ENCODE assay signal across 7 mouse cellular contexts in the genomic region with DNA sequence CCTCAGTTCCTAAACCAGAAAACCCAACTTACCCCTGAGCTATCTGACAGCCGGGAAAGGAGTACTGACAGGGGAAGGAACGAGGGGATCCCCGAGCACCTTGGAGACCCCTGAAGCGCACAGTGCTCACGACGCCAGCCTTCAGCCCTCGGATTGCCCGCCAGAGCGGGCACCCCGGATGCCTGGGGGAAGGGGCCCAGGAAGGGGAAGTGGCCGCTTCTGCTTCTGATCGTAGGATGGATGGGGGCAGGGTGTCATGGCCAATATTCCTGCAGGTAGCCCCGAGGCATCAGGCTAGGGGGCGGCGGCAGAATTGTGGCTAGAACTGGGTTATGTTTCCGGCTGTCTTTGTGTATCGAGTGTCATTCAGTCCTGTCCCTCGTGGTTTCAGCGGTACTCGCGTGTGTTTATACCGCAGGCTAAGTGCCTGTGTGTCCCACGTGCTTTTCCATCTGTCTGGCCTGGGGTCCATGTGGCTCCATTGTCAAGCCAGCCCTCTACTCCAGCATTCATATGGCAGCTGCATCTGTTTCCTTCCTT. TPM values are rescaled to one million over a fixed set of nuclear protein-coding genes. Genes with fewer than 3 reads are reported as not detected.
DNase-seq lines count a peak whose midpoint lies in the region; ATAC-seq and TF ChIP-seq lines count a peak whose summit lies in the region.

No protein-coding gene starts in this region.

- no peak for TF ChIP-seq EP300 in liver, postnatal 0 days (IDR thresholded peaks at IDR 0.05; ENCODE audit: low read depth)

- H3K27me3 ChIP-seq in hindbrain, embryonic 12.5 days, result no peaks in the 10 kb centered on the region
- H3K27me3 ChIP-seq in liver, postnatal 0 days (ENCODE audit: insufficient read depth, low read length), result no peaks in the 10 kb centered on the region
- no peaks in the 10 kb centered on the region for H3K27me3 ChIP-seq in neural tube, embryonic 13.5 days

- peak overlapping the region; percentile 67 for H3K4me2 ChIP-seq in hindbrain, embryonic 12.5 days (replicated peaks)
- H3K4me2 ChIP-seq in liver, postnatal 0 days (ENCODE audit: low read depth, low read length), result peak overlapping the region; percentile 86
- peak overlapping the region; percentile 83 for H3K4me2 ChIP-seq in neural tube, embryonic 13.5 days

- ATAC-seq in hindbrain, embryonic 12.5 days (ENCODE audit: low FRiP score), result peak; percentile 74
- ATAC-seq in liver, postnatal 0 days, result peak; percentile 65
- ATAC-seq in neural tube, embryonic 13.5 days (ENCODE audit: low read depth), result peak; percentile 76

- no peak for TF ChIP-seq CTCF in liver, postnatal 0 days (IDR thresholded peaks at IDR 0.05; ENCODE audit: low read depth)

- peak; percentile 56 for DNase-seq in 3T3-L1 (ENCODE audit: low read depth, low spot score)
- DNase-seq in 416B (ENCODE audit: low read depth), result peak; percentile 56
- peak; percentile 49 for DNase-seq in embryo, embryonic 11 days
- DNase-seq in liver, postnatal 0 days, result peak; percentile 60
- DNase-seq in urinary bladder, postnatal 36 days (ENCODE audit: low spot score in 2 of 2), result no peak

- peaks cover 57% of the 10 kb centered on the region for H3K36me3 ChIP-seq in hindbrain, embryonic 12.5 days
- peaks cover 55% of the 10 kb centered on the region for H3K36me3 ChIP-seq in liver, postnatal 0 days (replicated peaks; ENCODE audit: insufficient read depth, low read length)
- H3K36me3 ChIP-seq in neural tube, embryonic 13.5 days, result peaks cover 73% of the 10 kb centered on the region

- H3K9me3 ChIP-seq in hindbrain, embryonic 12.5 days (replicated peaks), result no peaks in the 10 kb centered on the region
- H3K9me3 ChIP-seq in liver, postnatal 0 days (ENCODE audit: low read length), result no peaks in the 10 kb centered on the region
- no peaks in the 10 kb centered on the region for H3K9me3 ChIP-seq in neural tube, embryonic 13.5 days

- H3K9ac ChIP-seq in hindbrain, embryonic 12.5 days, result peak overlapping the region; percentile 62
- H3K9ac ChIP-seq in liver, postnatal 0 days (replicated peaks), result peak overlapping the region; percentile 80
- H3K9ac ChIP-seq in neural tube, embryonic 13.5 days, result peak overlapping the region; percentile 87

- peak overlapping the region; percentile 45 for H3K27ac ChIP-seq in hindbrain, embryonic 12.5 days
- H3K27ac ChIP-seq in liver, postnatal 0 days (ENCODE audit: low read depth), result peak overlapping the region; percentile 44
- peak overlapping the region; percentile 80 for H3K27ac ChIP-seq in neural tube, embryonic 13.5 days (replicated peaks)

- peak overlapping the region; percentile 44 for H3K4me3 ChIP-seq in hindbrain, embryonic 12.5 days
- peak overlapping the region; percentile 63 for H3K4me3 ChIP-seq in liver, postnatal 0 days (ENCODE audit: low read depth, low read length)
- H3K4me3 ChIP-seq in neural tube, embryonic 13.5 days, result peak overlapping the region; percentile 62

- peaks cover 13% of the 10 kb centered on the region for H3K4me1 ChIP-seq in hindbrain, embryonic 12.5 days
- peaks cover 10% of the 10 kb centered on the region for H3K4me1 ChIP-seq in liver, postnatal 0 days (ENCODE audit: insufficient read depth)
- peaks cover 19% of the 10 kb centered on the region for H3K4me1 ChIP-seq in neural tube, embryonic 13.5 days (replicated peaks)

- WGBS in hindbrain, embryonic 12.5 days, result 1% methylated on average over 23 of the region's 23 CpGs
- WGBS in liver, postnatal 0 days (ENCODE audit: insufficient replicate concordance), result under 1% methylated on average over 23 of the region's 23 CpGs
- under 1% methylated on average over 23 of the region's 23 CpGs for WGBS in neural tube, embryonic 13.5 days

RNA-seq across cellular contexts. Expression of a gene that starts 0.5 kb away (rescaled TPM):
- polyA plus RNA-seq in hindbrain, embryonic 12.5 days (2016; fragmentation: Nextera tagmentation; extraction: Ambion mirVana), result 17.9 and 23.3 TPM in 2 replicates
- 6.2 and 7.4 TPM in 2 replicates for polyA plus RNA-seq in liver, postnatal 0 days (2015; fragmentation: Nextera tagmentation; extraction: Ambion mirVana)
- 24.8 and 27.6 TPM in 2 replicates for polyA plus RNA-seq in neural tube, embryonic 13.5 days (2015; fragmentation: Nextera tagmentation; extraction: Ambion mirVana)

RNA-seq across cellular contexts. Expression of a gene that starts 13.3 kb away (rescaled TPM):
- 0.57 and 0.70 TPM in 2 replicates for polyA plus RNA-seq in hindbrain, embryonic 12.5 days (2016; fragmentation: Nextera tagmentation; extraction: Ambion mirVana)
- polyA plus RNA-seq in liver, postnatal 0 days (2015; fragmentation: Nextera tagmentation; extraction: Ambion mirVana), result 0.04 and 0.05 TPM in 2 replicates
- polyA plus RNA-seq in neural tube, embryonic 13.5 days (2015; fragmentation: Nextera tagmentation; extraction: Ambion mirVana), result 0.68 and 0.70 TPM in 2 replicates

RNA-seq across cellular contexts. Expression of a gene that starts 18.0 kb away (rescaled TPM):
- polyA plus RNA-seq in hindbrain, embryonic 12.5 days (2016; fragmentation: Nextera tagmentation; extraction: Ambion mirVana), result 42.7 and 42.8 TPM in 2 replicates
- 3.6 and 4.6 TPM in 2 replicates for polyA plus RNA-seq in liver, postnatal 0 days (2015; fragmentation: Nextera tagmentation; extraction: Ambion mirVana)
- polyA plus RNA-seq in neural tube, embryonic 13.5 days (2015; fragmentation: Nextera tagmentation; extraction: Ambion mirVana), result 39.6 and 45.7 TPM in 2 replicates

RNA-seq across cellular contexts. Expression of a gene that starts 18.0 kb away (rescaled TPM):
- 55.7 and 55.9 TPM in 2 replicates for polyA plus RNA-seq in hindbrain, embryonic 12.5 days (2016; fragmentation: Nextera tagmentation; extraction: Ambion mirVana)
- polyA plus RNA-seq in liver, postnatal 0 days (2015; fragmentation: Nextera tagmentation; extraction: Ambion mirVana), result 12.9 and 13.8 TPM in 2 replicates
- 43.7 and 45.4 TPM in 2 replicates for polyA plus RNA-seq in neural tube, embryonic 13.5 days (2015; fragmentation: Nextera tagmentation; extraction: Ambion mirVana)

RNA-seq across cellular contexts. Expression of a gene that starts 23.4 kb away (rescaled TPM):
- polyA plus RNA-seq in hindbrain, embryonic 12.5 days (2016; fragmentation: Nextera tagmentation; extraction: Ambion mirVana), result 36.4 and 39.0 TPM in 2 replicates
- 2.3 and 2.7 TPM in 2 replicates for polyA plus RNA-seq in liver, postnatal 0 days (2015; fragmentation: Nextera tagmentation; extraction: Ambion mirVana)
- polyA plus RNA-seq in neural tube, embryonic 13.5 days (2015; fragmentation: Nextera tagmentation; extraction: Ambion mirVana), result 50.9 and 58.8 TPM in 2 replicates

Comparison
In these comparisons a context has a peak if more than half of its experiments do, and no peak if none do; other contexts are left out.
1. DNase-seq: peak in 3T3-L1 (single experiment), 416B (single experiment), embryo, embryonic 11 days (single experiment) and liver, postnatal 0 days (single experiment); none in urinary bladder, postnatal 36 days (0 of 2).
2. Peak in every context shown above with its lines, with median percentiles within 50 percentile points of each other: ATAC-seq, H3K27ac ChIP-seq, H3K4me2 ChIP-seq, H3K4me3 ChIP-seq and H3K9ac ChIP-seq.